Mouse (Mus musculus) midbrain, embryonic 10.5 days (tissue): ENCODE data around the gene Spz1. TPM values are rescaled to one million over a fixed set of nuclear protein-coding genes. Genes with fewer than 3 reads are reported as not detected.
A peak's percentile ranks its signal among the peaks of the same experiment; 100 is the strongest.

Experiments used
- DNase-seq: peaks from one replicate; pipeline ENCODE4 v3.0.0-alpha.2; 2017; ENCODE audit warnings: low spot score
- H3K27ac ChIP-seq: fragments of 300-500 bp; sonication (generic); replicated peaks from 2 replicates; pipeline ENCODE4 v1.5.1; 2016; ENCODE audit warnings: mild to moderate bottlenecking
- H3K27me3 ChIP-seq: fragments of 300-500 bp; sonication (generic); 2 replicates; pipeline ENCODE4 v1.6.1; 2016; ENCODE audit warnings: low read depth, mild to moderate bottlenecking; ENCODE audit not compliant: poor library complexity, severe bottlenecking
- H3K36me3 ChIP-seq: fragments of 300-500 bp; sonication (generic); 2 replicates; pipeline ENCODE4 v1.6.1; 2016; ENCODE audit warnings: mild to moderate bottlenecking, moderate library complexity
- H3K4me1 ChIP-seq: fragments of 300-500 bp; sonication (generic); 2 replicates; pipeline ENCODE4 v1.6.1; 2016
- H3K4me3 ChIP-seq: fragments of 300-500 bp; sonication (generic); 2 replicates; pipeline ENCODE4 v1.5.1; 2016; ENCODE audit warnings: mild to moderate bottlenecking, moderate library complexity
- H3K9me3 ChIP-seq: fragments of 300-500 bp; sonication (generic); replicated peaks from 2 replicates; pipeline ENCODE4 v1.6.1; 2016; ENCODE audit warnings: mild to moderate bottlenecking
- WGBS: fragments of 180-500 bp; shearing (Covaris S2); methylation state at CpG from one replicate; pipeline ENCODE4 v1.1.7; 2016; 5-methylcytosine and 5-hydroxymethylcytosine counted together
- polyA plus RNA-seq: library from polyadenylated mRNA; unstranded; fragments of >200 nt; fragmentation: Nextera tagmentation; extraction: Ambion mirVana; gene quantifications from 2 replicates; pipeline ENCODE4 v1.2.1, GENCODE M21; 2016

Spz1 gene
- polyA plus RNA-seq, 1 experiment from 2014 or later: not detected

DNA sequence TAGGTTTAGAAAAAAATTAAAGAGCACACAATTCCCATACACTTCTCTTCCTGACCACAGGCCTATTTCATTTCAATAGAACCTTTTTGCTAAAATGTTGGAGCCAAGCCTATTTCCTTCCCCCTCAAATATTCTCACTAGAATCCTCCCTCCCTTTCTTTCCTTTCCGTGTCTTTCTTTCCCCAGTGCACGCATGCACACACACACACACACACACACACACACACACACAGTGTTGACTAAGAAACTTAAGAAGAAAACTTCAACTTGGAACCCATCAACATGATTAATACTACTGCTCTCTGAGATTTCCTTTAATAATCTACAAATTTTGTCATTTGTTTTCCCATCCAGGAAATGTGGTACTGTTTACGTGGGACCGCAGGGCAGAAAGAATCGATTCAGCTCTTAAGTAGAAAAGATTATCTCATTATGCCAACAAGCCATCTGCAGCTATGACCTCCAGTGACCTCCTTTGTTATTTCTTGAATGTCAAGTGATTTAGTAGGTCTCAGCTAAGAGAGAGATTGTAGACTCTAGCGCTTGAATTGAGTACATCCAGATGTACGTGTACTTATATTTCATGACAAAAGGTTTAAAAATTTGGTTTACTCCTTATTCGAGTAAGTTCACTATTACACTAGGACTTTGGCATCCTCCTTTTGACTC, 19.4 kb downstream of the Spz1 start:
- Histone ChIP-seq H3K9me3 (peaks cover 11% of the 10 kb centered on the region; the same call in 1 of the 2 replicates), H3K4me3 (no peak overlapping the region), H3K4me1 (peaks cover 25% of the 10 kb centered on the region), H3K27me3 (no peaks in the 10 kb centered on the region), H3K27ac (peak overlapping the region; percentile 78), H3K36me3 (no peaks in the 10 kb centered on the region)
- peak; percentile 25 for DNase-seq
- WGBS: 26% methylated on average over 8 of the region's 8 CpGs

DNA sequence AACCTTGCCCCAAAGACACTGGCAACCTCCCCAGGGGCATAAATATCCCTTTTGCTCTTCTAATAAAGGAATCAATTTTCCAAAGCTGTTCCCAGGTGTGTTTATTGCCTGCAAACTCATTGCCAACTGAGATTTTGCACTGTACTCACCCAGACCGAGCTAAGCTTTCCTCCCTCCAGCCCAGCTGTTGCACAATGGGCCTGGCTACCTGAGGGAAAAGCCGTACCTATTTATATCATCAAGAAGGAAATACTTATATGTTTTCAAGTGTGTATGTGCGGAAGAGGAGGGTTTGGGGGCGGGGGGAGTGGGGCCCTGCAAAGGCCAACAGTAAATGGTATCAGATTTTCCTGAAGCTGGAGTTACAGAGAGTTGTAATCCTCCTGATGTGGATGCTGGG, 28.9 kb downstream of the Spz1 start:
- H3K4me3 ChIP-seq: no peak overlapping the region
- no peaks in the 10 kb centered on the region for H3K4me1 ChIP-seq
- H3K36me3 ChIP-seq: no peaks in the 10 kb centered on the region
- DNase-seq: no peak
- H3K9me3 ChIP-seq: peaks cover 25% of the 10 kb centered on the region
- WGBS: 89% methylated on average over 4 of the region's 4 CpGs
- H3K27me3 ChIP-seq: no peaks in the 10 kb centered on the region
- H3K27ac ChIP-seq: no peak overlapping the region

DNA sequence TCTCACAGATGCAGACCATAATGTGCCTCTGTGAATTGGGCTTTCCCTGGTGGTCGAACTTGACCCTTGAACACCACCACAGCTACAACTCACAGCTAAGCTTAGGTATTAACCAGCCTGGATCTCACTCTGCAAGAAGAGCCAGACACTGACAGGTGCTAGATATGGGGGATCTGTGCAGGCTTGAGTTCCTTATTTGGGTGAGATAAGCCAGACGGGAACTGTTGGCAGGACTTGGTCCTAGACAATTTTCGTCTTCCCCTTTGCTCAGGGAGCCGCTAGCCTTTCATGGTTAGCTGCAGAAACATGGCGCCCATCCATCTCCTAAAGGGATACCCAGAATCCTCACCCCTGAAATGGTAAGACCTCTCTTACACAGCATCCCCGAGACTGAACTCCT, 35.0 kb downstream of the Spz1 start:
- Histone ChIP-seq H3K9me3 (no peaks in the 10 kb centered on the region), H3K27ac (no peak overlapping the region), H3K36me3 (no peaks in the 10 kb centered on the region), H3K27me3 (no peaks in the 10 kb centered on the region), H3K4me3 (no peak overlapping the region), H3K4me1 (no peaks in the 10 kb centered on the region)
- DNase-seq: no peak
- WGBS: 95% methylated on average over 6 of the region's 6 CpGs

DNA sequence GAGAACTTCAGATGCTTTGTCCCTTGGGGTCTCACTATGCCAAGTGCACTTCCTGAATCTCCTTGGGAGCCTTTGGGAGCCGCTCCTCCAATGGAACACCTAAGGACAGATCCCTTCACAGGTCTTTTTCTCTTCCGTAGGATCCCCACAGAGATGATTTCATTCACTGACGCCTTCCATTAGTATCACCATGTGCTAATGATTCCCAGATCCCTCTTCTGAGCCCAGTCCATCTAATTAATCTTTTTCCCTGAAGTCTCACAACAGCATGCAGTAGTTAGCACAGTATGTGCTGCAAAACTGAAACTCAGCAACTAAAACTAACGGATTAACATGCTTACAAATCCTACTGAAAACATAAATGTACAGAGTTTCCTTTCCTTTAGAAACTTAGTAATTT, 36.8 kb downstream of the Spz1 start:
- H3K36me3 ChIP-seq: no peaks in the 10 kb centered on the region
- no peak overlapping the region for H3K4me3 ChIP-seq
- H3K9me3 ChIP-seq: no peaks in the 10 kb centered on the region
- no peak for DNase-seq
- WGBS: 62% methylated on average over 4 of the region's 4 CpGs
- no peaks in the 10 kb centered on the region for H3K4me1 ChIP-seq
- no peak overlapping the region for H3K27ac ChIP-seq
- no peaks in the 10 kb centered on the region for H3K27me3 ChIP-seq

DNA sequence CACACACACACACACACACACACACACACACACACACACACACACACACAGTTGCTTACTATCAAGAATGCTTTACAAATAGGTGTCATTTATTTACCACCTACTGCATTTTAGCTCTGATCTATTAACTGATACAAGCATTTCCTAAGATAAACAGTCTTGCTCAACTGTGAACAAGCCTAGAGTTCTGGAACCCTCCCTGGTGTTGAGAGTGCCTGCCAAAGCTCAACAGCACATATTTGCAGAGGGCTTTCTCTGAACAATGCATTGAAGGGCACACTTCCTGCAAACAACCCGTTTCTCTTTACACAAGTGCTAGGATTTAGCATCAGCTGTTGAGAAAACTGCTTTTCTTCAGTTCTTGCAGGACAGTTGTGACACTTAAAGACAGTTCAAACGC, 42.2 kb downstream of the Spz1 start:
- 59% methylated on average over 2 of the region's 2 CpGs for WGBS
- Histone ChIP-seq H3K9me3 (no peaks in the 10 kb centered on the region), H3K4me3 (no peak overlapping the region), H3K4me1 (peaks cover 9% of the 10 kb centered on the region), H3K27me3 (no peaks in the 10 kb centered on the region), H3K36me3 (no peaks in the 10 kb centered on the region), H3K27ac (no peak overlapping the region)
- DNase-seq: no peak

DNA sequence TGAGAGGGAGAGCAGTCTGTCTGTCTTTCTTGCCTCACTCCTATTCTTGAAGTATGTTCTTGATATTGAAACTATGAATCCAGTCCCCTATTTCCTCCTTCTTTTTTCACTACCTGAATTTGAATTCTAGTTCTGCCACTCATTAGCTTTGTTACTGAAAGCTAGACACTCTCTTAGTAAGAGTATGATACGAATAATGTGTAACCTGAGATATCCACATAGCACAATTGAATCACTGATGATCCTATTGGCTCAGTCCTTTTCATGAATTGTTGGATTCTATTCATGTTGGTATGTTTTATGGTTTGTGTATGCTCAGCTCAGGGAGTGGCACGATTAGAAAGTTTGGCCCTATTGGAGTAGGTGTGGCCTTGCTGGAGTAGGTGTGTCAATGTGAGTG, 43.8 kb downstream of the Spz1 start:
- 85% methylated on average over 2 of the region's 2 CpGs for WGBS

DNA sequence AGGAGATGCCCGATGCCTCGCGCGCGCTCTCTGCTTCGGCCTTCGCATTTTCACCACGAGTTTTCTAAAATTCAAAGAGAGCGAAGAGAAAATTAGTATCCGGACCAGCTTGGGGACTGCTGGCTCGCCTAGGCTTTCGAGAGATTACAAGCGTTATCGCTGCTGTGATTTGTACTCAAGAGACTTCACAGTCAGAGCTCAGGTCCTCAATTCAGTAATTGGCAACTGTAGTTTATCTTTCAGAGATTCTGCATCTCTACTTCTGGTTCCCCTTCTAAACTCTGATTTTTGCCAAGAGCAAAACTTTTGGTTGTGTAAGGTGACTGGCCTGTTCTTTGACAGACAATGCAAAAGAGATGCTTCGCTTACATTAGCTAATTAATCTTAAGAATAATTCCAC, 44.7 kb downstream of the Spz1 start:
- Histone ChIP-seq H3K27me3 (no peaks in the 10 kb centered on the region), H3K36me3 (no peaks in the 10 kb centered on the region), H3K9me3 (no peaks in the 10 kb centered on the region), H3K4me1 (peaks cover 9% of the 10 kb centered on the region), H3K4me3 (peak overlapping the region; percentile 75), H3K27ac (peak overlapping the region; percentile 91)
- WGBS: 7% methylated on average over 15 of the region's 15 CpGs
- no peak for DNase-seq

More for the DNA sequence above, 43.8 kb downstream of the Spz1 start:
- Histone ChIP-seq H3K27ac (no peak overlapping the region), H3K27me3 (no peaks in the 10 kb centered on the region), H3K9me3 (no peaks in the 10 kb centered on the region), H3K4me3 (0 out of 2 replicates have a peak overlapping the region, but pooled peaks have one; percentile 75), H3K36me3 (no peaks in the 10 kb centered on the region), H3K4me1 (peaks cover 9% of the 10 kb centered on the region)
- no peak for DNase-seq

DNA sequence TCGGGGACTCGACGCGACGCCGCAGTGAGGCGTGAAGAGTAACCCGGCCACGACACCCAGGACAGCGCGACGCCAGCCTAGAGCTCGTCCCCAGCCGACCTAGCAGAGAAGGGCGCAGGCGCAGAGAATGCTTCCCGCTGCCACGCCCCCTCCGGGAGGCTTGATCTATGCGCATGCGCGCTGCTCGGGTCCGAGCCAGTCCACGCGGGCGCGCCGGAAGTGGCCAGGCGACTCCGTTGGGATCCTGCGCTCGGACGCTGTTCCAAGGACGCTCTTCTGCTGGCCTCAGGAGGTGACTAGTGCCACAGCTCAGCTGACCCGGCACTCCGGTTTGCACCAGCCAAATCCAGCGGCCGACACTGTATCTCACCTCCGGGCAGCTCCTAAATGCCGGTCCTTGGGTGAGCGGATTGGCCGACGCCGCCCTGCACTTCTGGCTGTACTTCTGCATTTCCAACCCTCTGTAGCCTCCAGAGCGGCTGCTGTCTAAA, 45.2 kb downstream of the Spz1 start, which contains the start of gene Zfyve16:
Gene Zfyve16 (minus strand): TSS at position 148 of the 491 bp plus-strand sequence.
- WGBS: under 1% methylated on average over 46 of the region's 46 CpGs
- Histone ChIP-seq H3K27ac (peak within 1 kb of the TSS; percentile 91), H3K4me3 (peak within 1 kb of the TSS; percentile 75), H3K36me3 (no peaks in the 10 kb centered on the region), H3K4me1 (peaks cover 9% of the 10 kb centered on the region), H3K9me3 (no peaks in the 10 kb centered on the region), H3K27me3 (no peaks in the 10 kb centered on the region)
- DNase-seq: peak; percentile 98

DNA sequence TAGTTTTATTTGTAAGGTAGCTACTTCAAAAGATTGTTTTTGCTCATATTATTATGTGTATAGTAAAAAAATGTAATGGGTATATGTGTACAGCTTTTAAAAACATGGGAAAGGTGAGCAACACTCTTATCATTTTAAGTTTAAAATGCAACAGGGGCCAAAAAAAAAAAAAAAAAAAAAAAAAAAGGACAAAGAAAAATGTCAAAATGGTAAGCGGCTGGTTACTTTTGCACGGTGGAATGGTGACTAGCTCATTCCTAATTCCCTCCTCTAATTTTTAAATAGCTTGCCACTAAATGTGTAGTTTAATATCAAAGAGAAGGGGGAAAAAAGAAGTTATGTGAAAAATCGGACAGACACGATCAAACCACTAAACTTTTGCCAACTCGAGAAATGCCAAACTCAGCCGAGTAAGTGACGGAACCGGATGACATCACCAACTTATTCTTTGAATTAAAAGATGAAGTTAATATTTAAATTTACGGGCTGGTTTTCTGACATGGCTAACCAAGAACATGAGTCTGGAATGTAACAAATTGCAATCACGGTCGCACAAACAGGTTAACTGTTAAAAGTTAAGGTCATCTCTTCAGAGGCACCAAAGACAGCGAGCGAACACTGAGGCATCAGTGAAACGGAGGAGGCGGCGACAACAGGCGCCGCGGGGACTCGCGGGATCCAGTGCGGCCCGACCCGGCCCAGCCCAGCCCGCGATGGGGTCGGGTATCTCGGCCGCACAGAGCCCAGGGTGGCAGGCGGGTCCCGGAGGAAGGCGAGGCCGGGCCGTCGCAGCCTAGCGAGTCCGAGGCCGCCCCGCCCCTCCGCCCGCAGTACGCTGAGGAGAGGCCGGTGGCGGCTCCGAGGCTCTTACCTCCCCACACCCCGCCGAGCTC, 45.9 kb downstream of the Spz1 start:
- Histone ChIP-seq H3K4me1 (peaks cover 9% of the 10 kb centered on the region), H3K4me3 (peak overlapping the region; percentile 75), H3K27me3 (no peaks in the 10 kb centered on the region), H3K9me3 (no peaks in the 10 kb centered on the region), H3K27ac (peak overlapping the region; percentile 91), H3K36me3 (no peaks in the 10 kb centered on the region)
- 4% methylated on average over 47 of the region's 47 CpGs for WGBS
- DNase-seq: no peak

Other genes with a start within 250 kb of the Spz1 start
- 24.9 and 28.5 TPM in 2 replicates for gene Dhfr, start 221.4 kb downstream of the Spz1 start, polyA plus RNA-seq
- 31.0 and 31.2 TPM in 2 replicates for gene Msh3, start 221.2 kb downstream of the Spz1 start, polyA plus RNA-seq
- gene Ankrd34b, start 150.3 kb downstream of the Spz1 start, polyA plus RNA-seq: 0.09 and 0.11 TPM in 2 replicates
- 0.16 TPM in 1 of 2 replicates, not detected in the other for gene Fam151b, start 92.2 kb downstream of the Spz1 start, polyA plus RNA-seq
- gene Zfyve16, start 45.3 kb downstream of the Spz1 start, polyA plus RNA-seq: 9.5 and 12.3 TPM in 2 replicates
- 10.6 and 11.1 TPM in 2 replicates for gene Serinc5, start 34.9 kb upstream of the Spz1 start, polyA plus RNA-seq
- gene Thbs4, start 218.6 kb upstream of the Spz1 start, polyA plus RNA-seq: 1.4 and 1.5 TPM in 2 replicates